Comparison of ENCODE assay signal across 18 mouse cellular contexts in genomic region chr5:111028340-111028739, GRCm38 (mm10).
DNase-seq lines count a peak whose midpoint lies in the region; ATAC-seq and TF ChIP-seq lines count a peak whose summit lies in the region.
"Had no signal": no experiment of that assay in that cellular context is flagged by ENCODE, and none has a peak within 500 bp of the region (broad histone marks: within the 10 kb centered on the region; RNA-seq: fewer than 3 reads in every experiment).

No protein-coding gene starts in this region.

- peak overlapping the region; percentile 21; the same call in 1 of the 2 replicates for H3K27ac ChIP-seq in forebrain, embryonic 16.5 days (ENCODE audit: low read length)
- no peak overlapping the region for H3K27ac ChIP-seq in forebrain, embryonic 10.5 days
- no peak overlapping the region for H3K27ac ChIP-seq in ES-E14 (ENCODE audit: insufficient read depth, low read depth, low read length, poor library complexity, severe bottlenecking)
- H3K27ac ChIP-seq: embryonic facial prominence, embryonic 12.5 days; intestine, embryonic 15.5 days had no signal

- no peak overlapping the region for H3K4me2 ChIP-seq in forebrain, embryonic 16.5 days (ENCODE audit: low read length)
- H3K4me2 ChIP-seq: embryonic facial prominence, embryonic 12.5 days; heart, embryonic 12.5 days; intestine, embryonic 15.5 days had no signal

- no peak overlapping the region for H3K4me3 ChIP-seq in forebrain, embryonic 16.5 days (replicated peaks; ENCODE audit: low read length)
- no peak overlapping the region for H3K4me3 ChIP-seq in forebrain, embryonic 10.5 days
- H3K4me3 ChIP-seq in ES-E14 (ENCODE audit: insufficient read depth in 1 of 2, low read depth in 1 of 2, low read length in 2 of 2, poor library complexity in 1 of 2, severe bottlenecking in 1 of 2) = no peak overlapping the region
- H3K4me3 ChIP-seq: embryonic facial prominence, embryonic 12.5 days; heart, embryonic 12.5 days; hindbrain, embryonic 10.5 days; intestine, embryonic 15.5 days had no signal

- H3K36me3 ChIP-seq in forebrain, embryonic 16.5 days (ENCODE audit: control insufficient read depth, insufficient read depth) = no peaks in the 10 kb centered on the region
- no peaks in the 10 kb centered on the region for H3K36me3 ChIP-seq in forebrain, embryonic 10.5 days (replicated peaks)
- no peaks in the 10 kb centered on the region for H3K36me3 ChIP-seq in ES-E14 (ENCODE audit: control insufficient read depth, insufficient read depth, low read length, poor library complexity, severe bottlenecking)
- H3K36me3 ChIP-seq: embryonic facial prominence, embryonic 12.5 days; G1E; heart, embryonic 12.5 days; intestine, embryonic 15.5 days had no signal

- H3K9me3 ChIP-seq in forebrain, embryonic 16.5 days (ENCODE audit: control insufficient read depth, low read length) = no peaks in the 10 kb centered on the region
- no peaks in the 10 kb centered on the region for H3K9me3 ChIP-seq in forebrain, embryonic 10.5 days
- H3K9me3 ChIP-seq in ES-E14 (ENCODE audit: control insufficient read depth, insufficient read depth, low read depth, low read length) = no peaks in the 10 kb centered on the region
- H3K9me3 ChIP-seq: embryonic facial prominence, embryonic 12.5 days; G1E; heart, embryonic 12.5 days; hindbrain, embryonic 10.5 days; intestine, embryonic 15.5 days had no signal

- no peak for DNase-seq in forebrain, embryonic 10.5 days (ENCODE audit: extremely low spot score, low spot score)
- peak; percentile 29 to 32 for DNase-seq in kidney, postnatal 4 days
- DNase-seq in kidney, postnatal 25 days = no peak
- no peak for DNase-seq in ES-E14 (ENCODE audit: low read depth, low spot score)
- DNase-seq: adrenal gland, adult 8-10 months; adrenal gland, postnatal 36 days; cerebellum, adult 8-10 months; cerebellum, postnatal 14 days; gastrocnemius, postnatal 10 days; kidney, adult 18-20 months had no signal

- in situ Hi-C loops in ES-E14 (cut with MboI; ENCODE audit: low sequenced_read_pairs in 2 of 2, unreplicated experiment in 2 of 2) = no loop called here

- H3K27me3 ChIP-seq in forebrain, embryonic 16.5 days (replicated peaks; ENCODE audit: control insufficient read depth, insufficient read depth, low read length) = no peaks in the 10 kb centered on the region
- no peaks in the 10 kb centered on the region for H3K27me3 ChIP-seq in forebrain, embryonic 10.5 days (ENCODE audit: poor library complexity, severe bottlenecking)
- H3K27me3 ChIP-seq: embryonic facial prominence, embryonic 12.5 days; intestine, embryonic 15.5 days had no signal

- no peak overlapping the region for H3K9ac ChIP-seq in forebrain, embryonic 16.5 days (replicated peaks; ENCODE audit: low read depth, low read length)
- no peak overlapping the region for H3K9ac ChIP-seq in ES-E14 (ENCODE audit: insufficient read depth, low read depth, low read length, poor library complexity, severe bottlenecking)
- H3K9ac ChIP-seq: embryonic facial prominence, embryonic 12.5 days; heart, embryonic 12.5 days; intestine, embryonic 15.5 days had no signal

- WGBS in forebrain, embryonic 16.5 days = 56% methylated on average over 4 of the region's 4 CpGs
- 77% methylated on average over 4 of the region's 4 CpGs for WGBS in forebrain, embryonic 10.5 days

- peaks cover 70% of the 10 kb centered on the region for H3K4me1 ChIP-seq in forebrain, embryonic 16.5 days (replicated peaks; ENCODE audit: control insufficient read depth, insufficient read depth, low read length)
- peaks cover 67% of the 10 kb centered on the region for H3K4me1 ChIP-seq in forebrain, embryonic 10.5 days
- peaks cover 0 to 4% of the 10 kb centered on the region in 2 experiments; a peak in 1 of 4 replicates for H3K4me1 ChIP-seq in ES-E14 (ENCODE audit: control insufficient read depth in 2 of 2, insufficient read depth in 2 of 2, low read length in 2 of 2, poor library complexity in 1 of 2)

- ATAC-seq in forebrain, embryonic 16.5 days = no peak
- peak; percentile 52; the same call in 1 of the 2 replicates for ATAC-seq in megakaryocyte progenitor cell, adult 5-6 weeks (replicated peaks; ENCODE audit: poor library complexity)
- no peak for ATAC-seq in erythroid progenitor cell, adult 5-6 weeks (replicated peaks; ENCODE audit: low FRiP score, poor library complexity, severe bottlenecking)
- ATAC-seq: intestine, embryonic 15.5 days had no signal

TF ChIP-seq in ES-E14, 5 proteins besides CTCF, POLR2A, EP300 and RAD21:
- no peak for TF ChIP-seq ZNF384 (IDR thresholded peaks at IDR 0.05; ENCODE audit: low read depth, low read length)
- no peak for TF ChIP-seq CHD2 (IDR thresholded peaks at IDR 0.05; ENCODE audit: low read depth, low read length)
- TF ChIP-seq MAFK (IDR thresholded peaks at IDR 0.05; ENCODE audit: insufficient read depth, low read depth, low read length) = peak; percentile 65
- TF ChIP-seq ZC3H11A (IDR thresholded peaks at IDR 0.05; ENCODE audit: borderline replicate concordance, low read depth, low read length) = no peak
- TF ChIP-seq HCFC1 (IDR thresholded peaks at IDR 0.05; ENCODE audit: borderline replicate concordance, insufficient read depth, low read length) = no peak
TF ChIP-seq in ES-E14: peak in this region for 1.

Comparison
In these comparisons a context has a peak if more than half of its experiments do, and no peak if none do; other contexts are left out.
1. DNase-seq: peak in kidney, postnatal 4 days (2 of 2); none in forebrain, embryonic 10.5 days (single experiment), kidney, postnatal 25 days (0 of 2) and ES-E14 (single experiment).